Mouse (Mus musculus): Measurements from ENCODE around the gene Map4k3.

- no peak for TF ChIP-seq CTCF (IDR thresholded peaks at IDR 0.05; ENCODE audit: extremely low read depth, insufficient read depth, low read length)
- TF ChIP-seq POLR2A (IDR thresholded peaks at IDR 0.05; ENCODE audit: extremely low read depth, insufficient read depth, low read length), result no peak
Observed at GRCm38 (mm10) chr17:80734700-80735099, 6.4 kb upstream of the Map4k3 start.

Data from cortical plate, adult 2 months (tissue).